Mouse (Mus musculus) G1E (cell line): ENCODE measurements around the gene Iqgap3.

ENCODE experiments used
- CTCF ChIP-seq: IDR thresholded peaks from 2 replicates; pipeline ENCODE4 v1.5.1; 2012; ENCODE audit warnings: low read depth, low read length, inconsistent platforms, mixed read lengths
- GATA1 ChIP-seq: IDR thresholded peaks from 2 replicates; pipeline ENCODE4 v1.6.1; 2012; ENCODE audit warnings: borderline replicate concordance, low read length, inconsistent platforms, mixed read lengths
- GATA2 ChIP-seq: IDR thresholded peaks from 2 replicates; pipeline ENCODE4 v1.6.1; 2012; ENCODE audit warnings: low read depth, low read length, inconsistent platforms, borderline replicate concordance
- POLR2AphosphoS5 ChIP-seq: IDR thresholded peaks from 2 replicates; pipeline ENCODE4 v1.6.1; 2012; ENCODE audit warnings: low read depth, low read length, inconsistent platforms; ENCODE audit not compliant: insufficient replicate concordance
- TAL1 ChIP-seq: conservative IDR thresholded peaks from 2 replicates; pipeline ENCODE4 v1.6.1; 2012; ENCODE audit warnings: low read depth, low read length, inconsistent platforms, mixed read lengths

DNA sequence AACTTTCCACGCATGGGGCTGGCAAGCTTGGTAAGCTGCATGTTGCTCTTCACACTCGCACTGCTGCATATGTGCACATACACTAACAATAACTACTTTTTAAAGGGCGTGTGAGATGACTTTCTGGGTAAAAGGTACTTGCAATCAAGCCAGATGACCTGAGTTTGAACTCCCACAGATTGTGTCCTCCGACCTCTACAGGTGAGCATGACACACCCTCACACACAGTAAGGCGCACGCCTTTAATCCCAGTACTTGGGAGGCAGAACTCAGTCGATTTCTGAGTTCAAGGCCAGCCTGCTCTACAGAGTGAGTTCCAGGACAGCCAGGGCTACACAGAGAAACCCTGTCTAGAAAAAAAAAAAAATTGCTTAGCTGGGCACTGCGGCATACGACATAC lies 54.6 kb downstream of the Iqgap3 start:
- TF ChIP-seq CTCF: no peak
- no peak for TF ChIP-seq GATA1
- TF ChIP-seq TAL1: no peak
- TF ChIP-seq POLR2AphosphoS5: no peak
- TF ChIP-seq GATA2: no peak
